Comparison of ENCODE assay signal across 8 mouse cellular contexts in genomic region chr1:182560390-182561098, GRCm38 (mm10). TPM values are rescaled to one million over a fixed set of nuclear protein-coding genes. Genes with fewer than 3 reads are reported as not detected.
A peak's percentile ranks its signal among the peaks of the same experiment; 100 is the strongest.
DNase-seq lines count a peak whose midpoint lies in the region; ATAC-seq and TF ChIP-seq lines count a peak whose summit lies in the region.

No protein-coding gene starts in this region.

- peak; percentile 33 for ATAC-seq in granulocyte monocyte progenitor cell, adult 5-6 weeks (replicated peaks; ENCODE audit: poor library complexity, severe bottlenecking)

- no peak overlapping the region for H3K4me3 ChIP-seq in layer of hippocampus, adult 2 months

- H3K27ac ChIP-seq in layer of hippocampus, adult 2 months, result no peak overlapping the region

- peak; percentile 47 for DNase-seq in urinary bladder, postnatal 14 days (ENCODE audit: low spot score)
- DNase-seq in urinary bladder, adult 18-20 months (ENCODE audit: low spot score in 2 of 2), result no peak
- DNase-seq in cerebellum, postnatal 10 days, result peak; percentile 78 to 80
- peak; percentile 39 to 62 for DNase-seq in layer of hippocampus, adult 2 months (ENCODE audit: low spot score in 2 of 2)
- DNase-seq in lung, postnatal 25 days (ENCODE audit: low spot score), result peak; percentile 43
- peak; percentile 54 for DNase-seq in right cerebral cortex, postnatal 14 days
- DNase-seq in urinary bladder, postnatal 36 days (ENCODE audit: low spot score in 2 of 2), result no peak

- peak; percentile 91 for TF ChIP-seq CTCF in layer of hippocampus, adult 2 months (conservative IDR thresholded peaks at IDR 0.05)

RNA-seq across cellular contexts. Expression of gene Capn8, which starts 4.3 kb away (rescaled TPM):
- not detected in 2 replicates for total RNA-seq in granulocyte monocyte progenitor cell, adult 5-6 weeks (2014; fragmentation: Nextera tagmentation)
- total RNA-seq in granulocyte monocyte progenitor cell, adult 5-6 weeks (2017), result not detected in 2 replicates
- total RNA-seq in layer of hippocampus, adult 2 months (2021), result not detected

RNA-seq across cellular contexts. Expression of gene Capn2, which starts 43.1 kb away (rescaled TPM):
- total RNA-seq in granulocyte monocyte progenitor cell, adult 5-6 weeks (2014; fragmentation: Nextera tagmentation), result 5.2 and 18.1 TPM in 2 replicates
- total RNA-seq in granulocyte monocyte progenitor cell, adult 5-6 weeks (2017), result 8.6 and 9.0 TPM in 2 replicates
- 10 to 100 TPM; 56.4 to 61.1 TPM for total RNA-seq in layer of hippocampus, adult 2 months (2021)

Comparison
In these comparisons a context has a peak if more than half of its experiments do, and no peak if none do; other contexts are left out.
1. DNase-seq: peak in urinary bladder, postnatal 14 days (single experiment), cerebellum, postnatal 10 days (2 of 2), layer of hippocampus, adult 2 months (2 of 2), lung, postnatal 25 days (single experiment) and right cerebral cortex, postnatal 14 days (single experiment); none in urinary bladder, adult 18-20 months (0 of 2) and urinary bladder, postnatal 36 days (0 of 2).